Mouse (Mus musculus): ENCODE results near the gene Ttc30a2.
"Not testable (repeated sequence)": the region's sequence is repeated elsewhere in the genome, so short reads cannot be mapped to it uniquely, and the experiment has no call there.

Gene Ttc30a2

DNA sequence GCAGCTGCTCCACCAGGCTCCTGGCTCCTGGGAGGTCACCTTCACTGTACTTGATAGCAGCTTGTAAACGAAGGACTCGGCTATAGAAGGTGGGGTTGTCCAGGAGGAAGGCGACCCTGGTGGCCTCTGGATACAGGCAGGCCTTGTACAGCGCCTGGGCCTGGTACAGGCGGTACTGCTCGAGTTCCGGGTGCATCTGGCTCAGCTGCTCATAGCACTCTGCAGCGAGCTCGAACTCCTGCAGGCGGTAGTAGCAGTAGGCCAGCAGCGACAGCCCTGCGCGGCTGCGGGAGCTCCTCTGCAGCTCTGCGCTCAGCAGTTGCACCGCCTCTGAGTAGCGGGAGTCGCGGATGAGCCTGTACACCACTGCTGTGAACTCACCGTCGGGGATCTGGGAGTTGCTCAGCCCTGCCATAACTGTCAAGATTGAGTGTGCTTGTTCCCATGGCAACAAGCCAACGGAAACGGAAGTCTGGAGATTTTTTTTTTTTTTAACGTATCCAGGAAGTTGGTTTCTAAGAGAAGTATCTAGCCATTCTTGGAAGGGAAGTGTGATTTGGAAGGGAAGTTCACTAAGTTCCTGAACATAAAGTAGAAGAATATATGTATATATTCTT lies at the start of gene Ttc30a2:
TSS of gene Ttc30a2 (minus strand) at position 419 of the 617 bp plus-strand sequence.
- not testable (repeated sequence) for DNase-seq (ENCODE audit: low spot score in 2 of 2)

- DNase-seq (ENCODE audit: low spot score in 2 of 2), result no peak
Observed at GRCm38 (mm10) chr2:76016890-76017289, 38.9 kb upstream of the Ttc30a2 start.

- no peak for DNase-seq (ENCODE audit: low spot score in 2 of 2)
Observed at GRCm38 (mm10) chr2:76016136-76016535, 38.2 kb upstream of the Ttc30a2 start.

DNA sequence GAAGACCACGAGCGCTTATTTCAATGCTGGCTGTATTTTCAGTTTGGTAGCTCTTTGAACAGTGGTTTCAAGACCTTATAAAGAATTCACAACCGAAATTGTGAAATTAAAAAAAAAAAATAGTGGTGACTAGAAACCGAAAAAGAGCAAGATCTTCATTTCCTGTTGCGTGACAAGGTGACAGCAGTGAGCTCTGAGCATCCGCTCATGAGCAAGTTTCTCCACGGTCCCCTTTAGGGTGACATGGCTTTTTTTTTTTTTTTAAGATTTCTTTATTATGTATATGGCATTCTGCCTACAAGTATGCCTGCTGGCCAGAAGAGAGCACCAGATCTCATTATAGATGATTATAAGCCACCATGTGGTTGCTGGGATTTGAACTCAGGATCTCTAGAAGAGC lies 37.5 kb upstream of the Ttc30a2 start:
- no peak for DNase-seq (ENCODE audit: low spot score in 2 of 2)

GRCm38 (mm10) chr2:76014659-76015058 lies 36.7 kb upstream of the Ttc30a2 start:
- no peak for DNase-seq (ENCODE audit: low spot score in 2 of 2)

DNA sequence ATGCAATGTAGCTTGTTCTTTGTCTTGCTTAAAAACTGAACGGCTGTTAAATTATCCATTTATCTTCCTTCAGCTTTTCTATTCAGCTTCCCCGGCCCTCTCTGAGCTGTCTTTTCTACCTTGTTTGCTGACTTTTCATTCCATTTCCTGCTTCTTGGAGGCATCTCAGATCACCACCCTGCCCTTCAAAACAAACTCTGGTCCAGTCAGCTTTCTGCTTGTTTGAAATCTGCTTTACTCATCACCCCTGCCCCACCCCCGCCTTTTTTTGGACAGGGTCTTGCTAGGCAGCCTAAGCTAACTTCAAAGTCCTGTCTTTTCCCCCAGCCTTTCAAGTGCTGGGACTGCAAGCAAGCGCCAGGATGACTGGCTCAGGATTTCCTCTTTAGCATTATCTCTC lies 28.2 kb upstream of the Ttc30a2 start:
- no peak for DNase-seq (ENCODE audit: low spot score in 2 of 2)

- no peak for DNase-seq (ENCODE audit: low spot score in 2 of 2)
Observed at GRCm38 (mm10) chr2:76002899-76003298, 24.9 kb upstream of the Ttc30a2 start.

- DNase-seq (ENCODE audit: low spot score in 2 of 2), result no peak
Observed at GRCm38 (mm10) chr2:76001392-76001791, 23.4 kb upstream of the Ttc30a2 start.

- DNase-seq (ENCODE audit: low spot score in 2 of 2), result no peak
Observed at GRCm38 (mm10) chr2:75999636-76000035, 21.7 kb upstream of the Ttc30a2 start.

- no peak for DNase-seq (ENCODE audit: low spot score in 2 of 2)
Observed at GRCm38 (mm10) chr2:75998692-75999091, 20.7 kb upstream of the Ttc30a2 start.

- no peak for DNase-seq (ENCODE audit: low spot score in 2 of 2)
Observed at GRCm38 (mm10) chr2:75997726-75998125, 19.8 kb upstream of the Ttc30a2 start.

GRCm38 (mm10) chr2:75994841-75995240 lies 16.9 kb upstream of the Ttc30a2 start:
- no peak for DNase-seq (ENCODE audit: low spot score in 2 of 2)

- no peak for DNase-seq (ENCODE audit: low spot score in 2 of 2)
Observed at GRCm38 (mm10) chr2:75991581-75992205, 13.7 kb upstream of the Ttc30a2 start.

DNA sequence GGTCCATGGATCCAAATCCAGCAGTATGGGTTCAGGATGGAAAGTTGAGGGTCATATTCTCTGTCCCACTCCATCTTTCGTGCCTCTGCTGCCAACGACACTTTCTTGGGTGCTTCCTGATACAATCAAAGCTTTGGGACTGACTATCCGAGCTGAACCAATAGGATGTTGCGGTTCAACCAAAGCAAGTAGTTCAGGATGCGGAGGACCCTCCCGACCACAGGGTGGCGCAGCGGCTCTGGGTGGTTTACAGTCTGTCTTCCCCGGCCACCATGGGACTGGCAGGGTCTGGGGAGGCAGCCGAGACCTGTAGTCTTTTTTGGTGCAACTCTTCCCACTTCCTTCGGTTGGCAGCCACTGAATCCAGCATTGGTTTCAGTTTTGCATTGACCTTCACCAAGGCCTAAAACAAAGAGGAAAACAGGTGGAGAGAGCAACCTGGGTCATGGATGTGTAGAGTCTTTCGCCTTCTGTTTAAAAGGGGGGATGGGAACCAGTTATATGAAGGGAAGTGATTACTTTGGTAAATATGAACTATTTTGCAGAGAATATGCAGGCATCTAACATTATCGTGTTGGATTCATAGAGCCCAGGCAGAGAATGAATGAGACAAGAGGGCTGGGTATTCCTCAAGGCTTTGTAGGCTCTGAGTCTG lies 13.0 kb upstream of the Ttc30a2 start:
- peak; percentile 43 to 57 for DNase-seq (ENCODE audit: low spot score in 2 of 2)

- DNase-seq (ENCODE audit: low spot score in 2 of 2), result no peak
Observed at GRCm38 (mm10) chr2:75989694-75990093, 11.7 kb upstream of the Ttc30a2 start.

- DNase-seq (ENCODE audit: low spot score in 2 of 2), result no peak
Observed at GRCm38 (mm10) chr2:75988779-75989363, 10.9 kb upstream of the Ttc30a2 start.

GRCm38 (mm10) chr2:75988378-75988777 lies 10.4 kb upstream of the Ttc30a2 start:
- no peak for DNase-seq (ENCODE audit: low spot score in 2 of 2)

GRCm38 (mm10) chr2:75987739-75988138 lies 9.8 kb upstream of the Ttc30a2 start:
- no peak for DNase-seq (ENCODE audit: low spot score in 2 of 2)

- peak; percentile 61 to 63 for DNase-seq (ENCODE audit: low spot score in 2 of 2)
Observed at GRCm38 (mm10) chr2:75985124-75985523, 7.2 kb upstream of the Ttc30a2 start.

DNA sequence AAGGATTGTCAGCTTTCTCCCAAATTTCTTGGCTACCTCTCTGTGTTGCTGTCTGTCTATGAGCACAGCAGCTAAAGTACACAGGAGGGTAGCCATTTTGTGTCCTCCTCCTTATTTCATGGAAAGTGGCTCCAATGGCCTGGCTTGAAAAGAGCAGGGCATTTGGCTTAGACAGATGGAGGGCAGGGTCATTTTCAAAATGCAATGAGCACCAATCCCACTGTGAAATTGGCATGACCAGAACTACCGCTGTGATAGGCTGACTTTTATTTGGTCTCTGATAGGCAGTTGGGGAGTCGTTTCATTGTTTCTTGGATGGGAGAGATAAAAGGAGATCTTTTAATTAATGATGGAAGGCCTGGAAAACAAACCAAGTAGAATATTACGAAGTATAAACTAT lies 5.9 kb upstream of the Ttc30a2 start:
- DNase-seq (ENCODE audit: low spot score in 2 of 2), result no peak

GRCm38 (mm10) chr2:75983091-75983490 lies 5.1 kb upstream of the Ttc30a2 start:
- no peak for DNase-seq (ENCODE audit: low spot score in 2 of 2)

DNA sequence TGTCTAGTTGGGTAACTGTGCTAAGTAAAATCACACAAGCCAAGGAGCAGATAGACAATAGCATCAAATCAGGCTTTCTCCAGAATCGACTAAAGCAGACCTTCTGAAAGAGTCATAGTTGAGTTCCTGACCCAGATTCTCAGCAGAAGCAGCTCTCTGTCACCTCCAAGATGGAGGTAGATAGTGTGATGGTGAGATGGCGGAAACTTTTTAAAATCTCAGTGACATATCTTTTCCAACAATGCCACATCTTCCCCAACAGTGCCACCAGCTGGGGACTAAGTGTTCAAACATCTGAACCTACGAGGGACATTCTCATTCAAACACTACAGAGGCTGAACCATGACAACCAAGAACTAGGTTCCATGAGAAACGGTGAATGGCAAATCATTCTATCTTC lies 4.7 kb upstream of the Ttc30a2 start:
- no peak for DNase-seq (ENCODE audit: low spot score in 2 of 2)
